Mouse (Mus musculus) thymus, adult 2 months (tissue): ENCODE data around the gene H2-D1. TPM values are rescaled to one million over a fixed set of nuclear protein-coding genes. Genes with fewer than 3 reads are reported as not detected.
A peak's percentile ranks its signal among the peaks of the same experiment; 100 is the strongest.

Experiments used
- DNase-seq: peaks from one replicate; pipeline ENCODE4 v3.0.0; 2021
- H3K27ac ChIP-seq: fragments of 200-500 bp; 2 replicates; pipeline ENCODE4 v1.5.1; 2012; ENCODE audit warnings: low read length, control low read depth; ENCODE audit not compliant: control insufficient read depth, insufficient read depth
- H3K27me3 ChIP-seq: fragments of 200-500 bp; 2 replicates; pipeline ENCODE4 v1.6.1; 2012; ENCODE audit warnings: mild to moderate bottlenecking, low read length, moderate library complexity, mixed read lengths; ENCODE audit not compliant: control insufficient read depth, insufficient read depth
- H3K36me3 ChIP-seq: fragments of 200-500 bp; 2 replicates; pipeline ENCODE4 v1.6.1; 2012; ENCODE audit warnings: mild to moderate bottlenecking, low read length, moderate library complexity; ENCODE audit not compliant: control insufficient read depth, insufficient read depth
- H3K4me1 ChIP-seq: fragments of 200-500 bp; replicated peaks from 2 replicates; pipeline ENCODE4 v1.6.1; 2012; ENCODE audit warnings: low read length; ENCODE audit not compliant: control insufficient read depth, insufficient read depth
- H3K4me3 ChIP-seq: fragments of 200-500 bp; 2 replicates; pipeline ENCODE4 v1.5.1; 2012; ENCODE audit warnings: mild to moderate bottlenecking, low read length, control low read depth, moderate library complexity; ENCODE audit not compliant: control insufficient read depth, insufficient read depth
- CTCF ChIP-seq: fragments of 200-500 bp; IDR thresholded peaks from 2 replicates; pipeline ENCODE4 v1.5.1; 2012; ENCODE audit warnings: mild to moderate bottlenecking, control low read depth, low read length, moderate library complexity, borderline replicate concordance; ENCODE audit not compliant: control insufficient read depth, poor library complexity, insufficient read depth; ENCODE audit errors: extremely low read depth
- POLR2A ChIP-seq: fragments of 200-500 bp; IDR thresholded peaks from 2 replicates; pipeline ENCODE4 v1.6.1; 2012; ENCODE audit warnings: mild to moderate bottlenecking, low read length, control low read depth, moderate library complexity; ENCODE audit not compliant: control insufficient read depth, poor library complexity, insufficient read depth; ENCODE audit errors: extremely low read depth
- WGBS: fragments of 180-500 bp; shearing (Covaris S2); methylation state at CpG from one replicate; pipeline ENCODE4 v1.1.7; 2018; 5-methylcytosine and 5-hydroxymethylcytosine counted together
- polyA plus RNA-seq: library from polyadenylated mRNA; depleted of rRNA; stranded (reverse); fragments of >200 nt; gene quantifications from 2 replicates; pipeline ENCODE4 v1.2.3, GENCODE M21; 2012; rRNA removed

The H2-D1 gene
- 873 and 1,061 TPM in 2 replicates for polyA plus RNA-seq

DNA sequence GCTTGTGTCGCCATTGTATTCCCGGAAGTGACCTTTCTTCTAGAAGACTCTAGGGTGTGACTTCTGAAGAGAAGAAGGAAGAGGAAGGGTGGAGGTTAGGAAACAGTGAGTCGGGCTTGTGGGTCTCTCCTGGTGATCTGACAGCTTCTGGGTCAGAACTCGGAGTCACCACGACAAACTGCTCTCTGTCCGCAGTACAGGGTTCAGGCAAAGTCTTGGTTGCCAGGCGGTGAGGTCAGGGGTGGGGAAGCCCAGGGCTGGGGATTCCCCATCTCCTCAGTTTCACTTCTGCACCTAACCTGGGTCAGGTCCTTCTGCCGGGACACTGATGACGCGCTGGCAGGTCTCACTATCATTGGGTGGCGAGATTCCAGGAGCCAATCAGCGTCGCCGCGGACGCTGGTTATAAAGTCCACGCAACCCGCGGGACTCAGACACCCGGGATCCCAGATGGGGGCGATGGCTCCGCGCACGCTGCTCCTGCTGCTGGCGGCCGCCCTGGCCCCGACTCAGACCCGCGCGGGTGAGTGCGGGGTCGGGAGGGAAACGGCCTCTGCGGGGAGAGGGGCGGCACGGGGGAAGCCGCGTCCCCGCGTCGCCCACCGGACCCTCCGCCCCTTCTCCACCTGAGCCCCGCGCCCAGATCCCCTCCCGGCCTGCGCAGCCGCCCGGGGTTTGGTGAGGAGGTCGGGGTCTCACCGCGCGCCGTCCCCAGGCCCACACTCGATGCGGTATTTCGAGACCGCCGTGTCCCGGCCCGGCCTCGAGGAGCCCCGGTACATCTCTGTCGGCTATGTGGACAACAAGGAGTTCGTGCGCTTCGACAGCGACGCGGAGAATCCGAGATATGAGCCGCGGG lies at the start of gene H2-D1:
H2-D1 (plus strand) TSS at position 67 of the 859 bp plus-strand sequence.
- H3K4me3 ChIP-seq: peak within 1 kb of the TSS; percentile 66
- WGBS: under 1% methylated on average over 73 of the region's 73 CpGs
- peak; percentile 66; the same call in 1 of the 2 replicates for TF ChIP-seq CTCF
- peak; percentile 99 for TF ChIP-seq POLR2A
- peak within 1 kb of the TSS; percentile 70; the same call in 1 of the 2 replicates for H3K27ac ChIP-seq
- no peaks in the 10 kb centered on the region for H3K27me3 ChIP-seq
- 0 out of 2 replicates have a peak, but pooled peaks cover 3% of the 10 kb centered on the region for H3K36me3 ChIP-seq
- peak; percentile 99 for DNase-seq
- H3K4me1 ChIP-seq: peaks cover 17% of the 10 kb centered on the region

DNA sequence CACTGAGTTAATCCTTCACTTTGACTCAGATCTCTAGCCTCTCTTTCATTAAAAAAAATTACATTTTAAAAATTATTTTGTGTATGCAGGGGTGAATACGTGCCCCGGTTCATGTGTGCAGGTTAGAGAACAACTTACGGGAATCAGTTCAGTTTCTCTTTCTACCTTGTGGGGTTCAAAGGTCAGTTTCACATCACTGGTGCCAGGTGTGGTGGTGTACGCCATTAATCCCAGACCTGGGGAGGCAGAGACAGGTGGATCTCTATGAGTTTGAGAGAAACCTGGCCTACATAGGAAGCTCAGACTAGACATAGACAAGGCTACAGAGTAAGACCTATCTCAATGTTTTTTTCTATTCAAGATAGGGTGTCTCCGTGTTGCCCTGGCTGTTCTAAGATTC lies 49.5 kb upstream of the H2-D1 start:
- no peak for TF ChIP-seq POLR2A
- no peak for TF ChIP-seq CTCF
- Histone ChIP-seq H3K27me3 (no peaks in the 10 kb centered on the region), H3K27ac (no peak overlapping the region), H3K36me3 (no peaks in the 10 kb centered on the region), H3K4me1 (peaks cover 24% of the 10 kb centered on the region), H3K4me3 (no peak overlapping the region)
- WGBS: 96% methylated on average over 5 of the region's 5 CpGs
- no peak for DNase-seq

DNA sequence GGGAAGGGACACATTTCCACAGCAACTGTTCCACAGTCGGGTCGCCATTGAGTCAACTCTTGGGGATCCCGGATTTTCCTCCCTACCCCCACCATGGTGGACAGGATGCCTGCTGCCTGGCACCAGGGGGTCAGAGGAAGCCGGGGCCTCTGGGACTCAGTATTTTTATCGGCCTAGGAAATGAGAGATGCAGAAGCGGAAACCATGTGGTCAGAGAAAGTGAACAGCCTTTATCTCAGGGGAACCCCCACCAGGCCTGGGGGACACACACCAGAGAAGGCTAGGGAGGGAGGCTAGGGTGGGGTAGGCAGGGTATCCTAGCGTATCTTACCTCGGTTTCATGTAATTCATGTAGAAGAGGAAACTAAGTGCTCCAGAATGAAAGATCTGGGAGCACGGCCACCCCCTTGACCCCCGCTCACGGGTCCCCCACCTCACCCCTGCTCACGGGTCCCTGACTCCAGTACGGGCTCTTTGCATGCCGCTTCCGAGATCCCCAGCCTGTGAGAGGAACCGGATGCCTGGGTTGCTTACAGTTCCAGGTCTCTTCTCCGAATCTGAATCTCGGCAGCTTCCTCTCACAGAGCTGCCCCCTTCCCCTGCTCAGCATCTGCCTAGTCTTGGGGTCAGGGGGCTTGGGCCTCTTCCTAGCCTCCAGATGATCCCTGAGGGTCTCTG lies 43.9 kb upstream of the H2-D1 start:
- Histone ChIP-seq H3K4me1 (peaks cover 57% of the 10 kb centered on the region), H3K27ac (no peak overlapping the region), H3K36me3 (no peaks in the 10 kb centered on the region), H3K4me3 (no peak overlapping the region), H3K27me3 (no peaks in the 10 kb centered on the region)
- no peak for DNase-seq
- 14% methylated on average over 18 of the region's 18 CpGs for WGBS
- TF ChIP-seq CTCF: no peak
- no peak for TF ChIP-seq POLR2A

DNA sequence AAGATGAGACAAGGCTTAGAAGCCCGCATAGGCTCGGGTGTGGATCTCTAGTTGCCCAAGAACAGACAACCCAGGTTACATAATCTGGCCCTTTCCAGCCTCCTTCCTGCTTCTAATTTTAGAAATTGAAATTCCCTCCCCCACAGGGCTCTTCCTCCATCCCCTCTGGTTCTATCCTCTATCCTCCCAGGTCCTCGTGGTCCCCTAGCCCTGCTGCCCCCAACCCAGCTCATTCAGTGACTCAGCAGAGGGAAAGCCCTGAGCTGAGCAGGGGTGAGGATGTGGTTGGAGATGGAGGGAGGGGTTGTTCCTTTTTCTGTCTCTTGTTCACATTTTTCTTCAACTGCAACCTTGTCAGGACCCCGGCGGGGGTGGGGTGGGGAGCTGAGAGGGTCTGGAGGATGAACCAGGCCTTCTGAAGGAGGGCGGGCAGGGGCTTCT lies 42.9 kb upstream of the H2-D1 start:
- peak overlapping the region; percentile 15; the same call in 1 of the 2 replicates for H3K27ac ChIP-seq
- DNase-seq: peak; percentile 72
- 8% methylated on average over 6 of the region's 6 CpGs for WGBS
- H3K4me3 ChIP-seq: no peak overlapping the region
- H3K4me1 ChIP-seq: peaks cover 55% of the 10 kb centered on the region
- TF ChIP-seq POLR2A: no peak
- no peak for TF ChIP-seq CTCF
- no peaks in the 10 kb centered on the region for H3K27me3 ChIP-seq
- no peaks in the 10 kb centered on the region for H3K36me3 ChIP-seq

DNA sequence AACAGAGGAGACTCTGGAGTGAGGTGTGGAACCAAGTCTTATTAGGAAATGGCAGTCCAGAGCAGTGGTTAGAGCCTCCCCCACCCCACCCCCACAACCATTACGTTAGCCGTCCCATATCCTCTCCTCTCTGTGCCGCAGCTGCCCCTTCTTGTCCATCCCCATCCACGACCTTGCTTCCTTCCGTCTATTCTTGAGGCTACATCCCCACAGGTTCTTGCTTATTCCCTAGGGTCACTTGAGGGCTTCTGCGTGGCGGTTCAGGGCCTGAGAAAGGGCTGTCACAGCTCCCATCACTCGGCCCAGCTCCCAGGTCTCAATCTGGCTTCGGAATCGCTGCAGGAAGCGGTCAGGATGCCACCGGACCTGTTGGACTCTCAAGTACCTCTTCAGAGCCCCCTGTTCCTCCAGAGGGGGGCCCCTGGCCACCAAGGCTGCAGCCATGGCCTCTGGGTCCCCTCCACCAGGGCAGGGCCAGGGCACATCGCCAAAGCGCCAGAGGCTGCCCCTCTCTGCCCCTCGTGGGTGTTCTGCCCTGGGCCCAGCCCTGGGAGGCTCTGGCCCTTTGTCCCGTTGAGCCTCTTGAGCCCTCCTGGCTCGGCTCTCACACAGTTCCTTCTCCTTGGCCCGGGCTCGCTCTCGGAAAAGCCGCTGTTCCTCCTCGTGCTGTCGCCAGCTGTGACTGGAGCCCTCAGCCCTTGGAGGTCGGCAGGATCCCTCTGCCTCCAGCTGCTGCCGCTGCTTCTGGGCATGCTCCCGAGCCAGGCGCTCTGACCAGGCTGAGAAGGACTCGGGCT lies 42.2 kb upstream of the H2-D1 start, which contains the start of gene Gm16181:
Gm16181 (plus strand) TSS at position 679 of the 797 bp plus-strand sequence.
- WGBS: 69% methylated on average over 28 of the region's 28 CpGs
- DNase-seq: no peak
- no peaks in the 10 kb centered on the region for H3K36me3 ChIP-seq
- peaks cover 50% of the 10 kb centered on the region for H3K4me1 ChIP-seq
- TF ChIP-seq CTCF: no peak
- TF ChIP-seq POLR2A: no peak
- H3K27me3 ChIP-seq: no peaks in the 10 kb centered on the region
- no peak within 1 kb of the TSS for H3K4me3 ChIP-seq
- peak within 1 kb of the TSS; percentile 15; the same call in 1 of the 2 replicates for H3K27ac ChIP-seq
